Mouse (Mus musculus) thymus, adult 2 months (tissue): ENCODE data around the gene Hip1r. TPM values are rescaled to one million over a fixed set of nuclear protein-coding genes. Genes with fewer than 3 reads are reported as not detected.

Experiments used
- DNase-seq: peaks from one replicate; pipeline ENCODE4 v3.0.0; 2021
- H3K27ac ChIP-seq: fragments of 200-500 bp; 2 replicates; pipeline ENCODE4 v1.5.1; 2012; ENCODE audit warnings: low read length, control low read depth; ENCODE audit not compliant: control insufficient read depth, insufficient read depth
- H3K27me3 ChIP-seq: fragments of 200-500 bp; 2 replicates; pipeline ENCODE4 v1.6.1; 2012; ENCODE audit warnings: mild to moderate bottlenecking, low read length, moderate library complexity, mixed read lengths; ENCODE audit not compliant: control insufficient read depth, insufficient read depth
- H3K36me3 ChIP-seq: fragments of 200-500 bp; 2 replicates; pipeline ENCODE4 v1.6.1; 2012; ENCODE audit warnings: mild to moderate bottlenecking, low read length, moderate library complexity; ENCODE audit not compliant: control insufficient read depth, insufficient read depth
- H3K4me1 ChIP-seq: fragments of 200-500 bp; replicated peaks from 2 replicates; pipeline ENCODE4 v1.6.1; 2012; ENCODE audit warnings: low read length; ENCODE audit not compliant: control insufficient read depth, insufficient read depth
- H3K4me3 ChIP-seq: fragments of 200-500 bp; 2 replicates; pipeline ENCODE4 v1.5.1; 2012; ENCODE audit warnings: mild to moderate bottlenecking, low read length, control low read depth, moderate library complexity; ENCODE audit not compliant: control insufficient read depth, insufficient read depth
- CTCF ChIP-seq: fragments of 200-500 bp; IDR thresholded peaks from 2 replicates; pipeline ENCODE4 v1.5.1; 2012; ENCODE audit warnings: mild to moderate bottlenecking, control low read depth, low read length, moderate library complexity, borderline replicate concordance; ENCODE audit not compliant: control insufficient read depth, poor library complexity, insufficient read depth; ENCODE audit errors: extremely low read depth
- POLR2A ChIP-seq: fragments of 200-500 bp; IDR thresholded peaks from 2 replicates; pipeline ENCODE4 v1.6.1; 2012; ENCODE audit warnings: mild to moderate bottlenecking, low read length, control low read depth, moderate library complexity; ENCODE audit not compliant: control insufficient read depth, poor library complexity, insufficient read depth; ENCODE audit errors: extremely low read depth
- WGBS: fragments of 180-500 bp; shearing (Covaris S2); methylation state at CpG from one replicate; pipeline ENCODE4 v1.1.7; 2018; 5-methylcytosine and 5-hydroxymethylcytosine counted together
- polyA plus RNA-seq: library from polyadenylated mRNA; depleted of rRNA; stranded (reverse); fragments of >200 nt; gene quantifications from 2 replicates; pipeline ENCODE4 v1.2.3, GENCODE M21; 2012

The Hip1r gene
- polyA plus RNA-seq, 1 experiment, result 13.8 TPM

- no peak for DNase-seq
- H3K27me3 ChIP-seq, result no peaks in the 10 kb centered on the region
- H3K36me3 ChIP-seq, result no peaks in the 10 kb centered on the region
- no peak overlapping the region for H3K4me3 ChIP-seq
- no peaks in the 10 kb centered on the region for H3K4me1 ChIP-seq
- H3K27ac ChIP-seq, result no peak overlapping the region
- WGBS, result 90% methylated on average over 4 of the region's 4 CpGs
- TF ChIP-seq POLR2A (no peak), CTCF (no peak)
Measured at GRCm38 (mm10) chr5:123987511-123987910, 14.1 kb downstream of the Hip1r start.

- Histone ChIP-seq H3K4me3 (no peak overlapping the region), H3K4me1 (no peaks in the 10 kb centered on the region), H3K36me3 (no peaks in the 10 kb centered on the region), H3K27me3 (no peaks in the 10 kb centered on the region), H3K27ac (no peak overlapping the region)
- no peak for DNase-seq
- 93% methylated on average over 20 of the region's 20 CpGs for WGBS
- no peak for TF ChIP-seq CTCF
- no peak for TF ChIP-seq POLR2A
Measured at GRCm38 (mm10) chr5:123989941-123990885, 16.8 kb downstream of the Hip1r start.

- Histone ChIP-seq H3K4me3 (no peak overlapping the region), H3K4me1 (no peaks in the 10 kb centered on the region), H3K36me3 (no peaks in the 10 kb centered on the region), H3K27ac (no peak overlapping the region), H3K27me3 (no peaks in the 10 kb centered on the region)
- 98% methylated on average over 6 of the region's 6 CpGs for WGBS
- TF ChIP-seq POLR2A (no peak), CTCF (no peak)
- no peak for DNase-seq
Measured at GRCm38 (mm10) chr5:123991321-123991720, 17.9 kb downstream of the Hip1r start.

GRCm38 (mm10) chr5:123992193-123992637 lies 18.8 kb downstream of the Hip1r start:
- no peaks in the 10 kb centered on the region for H3K4me1 ChIP-seq
- TF ChIP-seq CTCF (no peak), POLR2A (no peak)
- no peak for DNase-seq
- 79% methylated on average over 10 of the region's 10 CpGs for WGBS
- no peak overlapping the region for H3K4me3 ChIP-seq
- H3K27me3 ChIP-seq, result no peaks in the 10 kb centered on the region
- no peaks in the 10 kb centered on the region for H3K36me3 ChIP-seq
- H3K27ac ChIP-seq, result no peak overlapping the region

- peak; percentile 77 for DNase-seq
- 50% methylated on average over 5 of the region's 5 CpGs for WGBS
- Histone ChIP-seq H3K36me3 (no peaks in the 10 kb centered on the region), H3K27ac (no peak overlapping the region), H3K4me1 (no peaks in the 10 kb centered on the region), H3K4me3 (no peak overlapping the region), H3K27me3 (no peaks in the 10 kb centered on the region)
- TF ChIP-seq CTCF, result peak; percentile 95
- TF ChIP-seq POLR2A, result no peak
Measured at GRCm38 (mm10) chr5:123992794-123993193, 19.4 kb downstream of the Hip1r start.

GRCm38 (mm10) chr5:123993263-123994036 lies 20.0 kb downstream of the Hip1r start:
- DNase-seq, result no peak
- Histone ChIP-seq H3K36me3 (no peaks in the 10 kb centered on the region), H3K27me3 (no peaks in the 10 kb centered on the region), H3K4me3 (no peak overlapping the region), H3K4me1 (no peaks in the 10 kb centered on the region), H3K27ac (no peak overlapping the region)
- WGBS, result 94% methylated on average over 7 of the region's 7 CpGs
- TF ChIP-seq POLR2A (no peak), CTCF (no peak)
